Mouse (Mus musculus) frontal cortex, postnatal 14 days (tissue): ENCODE measurements around the gene Ltbr.
"Not testable (repeated sequence)": the region's sequence is repeated elsewhere in the genome, so short reads cannot be mapped to it uniquely, and the experiment has no call there.

Source experiments
- DNase-seq, 2 experiments: peaks; one replicate each; pipeline ENCODE4 v3.0.0; 2022; ENCODE audit warnings: low spot score in 2 of 2

Gene Ltbr

DNA sequence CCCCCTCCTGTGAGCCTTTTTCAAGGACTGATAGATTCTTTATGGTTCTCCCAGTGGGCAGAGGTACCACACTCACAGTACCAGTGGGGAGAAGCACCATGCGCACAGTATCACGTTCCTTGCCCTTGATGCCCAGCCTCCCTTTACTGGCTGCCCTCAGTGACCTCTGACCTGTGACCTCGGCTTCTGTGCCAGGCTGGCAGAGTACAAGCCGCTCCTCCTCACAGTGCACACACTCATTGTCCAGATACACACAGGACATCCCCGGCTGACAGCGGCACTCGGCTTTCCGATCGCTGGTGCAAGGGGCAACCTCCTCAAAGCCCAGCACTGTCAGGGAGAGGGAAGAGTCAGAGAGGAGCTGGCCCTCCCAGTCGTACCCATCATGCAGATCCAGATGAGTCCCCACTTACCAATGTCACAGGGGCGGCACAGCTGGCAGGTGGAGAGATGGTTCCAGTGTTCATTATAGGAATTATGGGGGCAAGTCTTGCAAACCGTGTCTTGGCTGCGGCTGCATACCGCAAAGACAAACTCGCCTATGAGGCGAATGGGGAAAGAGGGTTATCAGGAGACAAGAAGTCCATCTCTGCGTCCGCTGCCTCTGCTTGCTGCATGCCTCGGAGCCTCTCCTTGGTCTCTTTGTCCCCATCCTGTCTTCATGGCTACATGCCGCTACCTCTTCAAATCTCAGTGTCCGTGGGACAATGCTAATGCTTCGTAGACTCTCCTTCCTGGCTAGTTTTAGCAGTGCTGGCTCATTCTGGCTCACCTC, 917 bp downstream of the Ltbr start:
- DNase-seq = no peak

- DNase-seq = no peak
These were observed 1.5 kb downstream of the Ltbr start for GRCm38 (mm10) chr6:125312171-125312570.

- DNase-seq = no peak
These were observed 4.3 kb downstream of the Ltbr start for GRCm38 (mm10) chr6:125309406-125309805.

DNA sequence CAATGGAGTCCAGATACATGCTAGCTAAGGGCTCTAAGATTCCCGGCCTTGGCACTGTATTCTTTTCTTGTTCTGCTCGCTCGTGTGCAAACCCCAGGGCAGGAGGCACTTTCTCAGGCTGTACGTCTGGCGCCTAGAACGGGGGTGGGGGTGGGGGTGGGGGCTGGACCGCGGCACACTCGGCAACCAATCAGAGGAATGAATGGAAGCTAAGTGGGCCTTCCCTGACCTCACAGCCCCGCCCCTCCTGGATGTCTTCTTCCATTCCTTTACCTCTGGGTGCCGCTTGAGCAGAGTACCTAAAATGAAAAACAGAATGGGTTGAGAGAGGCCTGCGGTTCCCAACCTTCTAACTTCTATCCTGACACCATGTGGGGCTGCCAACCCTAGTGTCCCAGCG, 4.8 kb downstream of the Ltbr start:
- no peak for DNase-seq

- DNase-seq = no peak
These were observed 6.6 kb downstream of the Ltbr start for GRCm38 (mm10) chr6:125307091-125307490.

GRCm38 (mm10) chr6:125305465-125305864, 8.2 kb downstream of the Ltbr start:
- no peak for DNase-seq

GRCm38 (mm10) chr6:125304408-125304807, 9.3 kb downstream of the Ltbr start:
- DNase-seq = not testable (repeated sequence)

DNA sequence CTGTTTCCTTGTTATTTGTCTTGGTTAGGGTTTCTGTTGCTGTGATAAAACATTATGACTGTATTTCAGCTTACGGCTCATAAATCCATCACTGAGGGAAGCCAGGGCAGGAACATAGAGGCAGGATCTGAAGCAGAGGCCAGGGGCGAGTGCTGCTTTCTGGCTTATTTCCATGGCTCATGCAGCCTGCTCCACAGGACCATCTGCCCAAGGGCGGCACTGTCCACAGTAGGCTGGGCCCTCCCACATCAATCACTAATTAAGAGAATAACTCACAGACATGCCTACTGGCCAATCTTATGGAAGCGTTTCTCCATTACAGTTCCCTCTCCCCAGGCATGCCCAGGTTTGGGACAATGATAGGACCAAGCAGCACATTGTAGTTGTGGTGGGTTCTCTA, 10.4 kb downstream of the Ltbr start:
- no peak for DNase-seq

DNA sequence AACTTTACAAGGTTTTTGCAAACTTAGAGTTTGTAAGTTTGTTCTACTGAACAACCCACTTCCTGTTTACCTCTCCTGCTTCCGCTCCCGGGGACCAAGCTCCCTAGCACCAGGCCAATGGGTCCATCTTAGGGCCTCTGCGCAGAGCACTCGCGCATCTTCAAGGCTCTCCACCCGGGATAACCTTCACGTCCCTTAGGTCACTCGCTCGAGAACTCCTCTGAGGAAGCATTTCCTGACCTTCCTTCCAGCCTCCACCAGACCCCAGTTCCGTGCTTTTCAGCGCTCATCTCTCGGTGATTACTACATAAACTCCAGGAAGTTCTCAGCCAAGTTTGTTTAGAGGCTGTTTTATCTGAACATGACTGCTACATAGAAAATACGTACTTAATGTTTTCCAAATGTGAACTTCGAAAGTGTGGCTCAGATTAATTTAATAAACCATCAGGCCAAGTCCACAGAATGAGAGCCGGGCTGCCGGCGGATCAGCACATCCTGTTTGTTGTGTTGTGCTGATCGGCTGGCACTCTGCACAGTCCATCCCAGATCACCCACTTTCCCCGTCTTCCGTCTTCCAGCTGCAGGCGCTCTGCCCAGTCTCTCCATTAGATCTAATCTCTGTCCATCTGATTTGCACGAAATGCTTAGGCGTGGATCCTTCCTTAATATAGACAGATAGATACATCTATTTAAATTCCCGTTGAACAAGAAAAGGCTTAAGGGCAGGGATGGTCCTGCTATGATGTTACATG, 11.3 kb downstream of the Ltbr start:
- no peak for DNase-seq

- DNase-seq = no peak
These were observed 12.7 kb downstream of the Ltbr start for GRCm38 (mm10) chr6:125300982-125301381.

DNA sequence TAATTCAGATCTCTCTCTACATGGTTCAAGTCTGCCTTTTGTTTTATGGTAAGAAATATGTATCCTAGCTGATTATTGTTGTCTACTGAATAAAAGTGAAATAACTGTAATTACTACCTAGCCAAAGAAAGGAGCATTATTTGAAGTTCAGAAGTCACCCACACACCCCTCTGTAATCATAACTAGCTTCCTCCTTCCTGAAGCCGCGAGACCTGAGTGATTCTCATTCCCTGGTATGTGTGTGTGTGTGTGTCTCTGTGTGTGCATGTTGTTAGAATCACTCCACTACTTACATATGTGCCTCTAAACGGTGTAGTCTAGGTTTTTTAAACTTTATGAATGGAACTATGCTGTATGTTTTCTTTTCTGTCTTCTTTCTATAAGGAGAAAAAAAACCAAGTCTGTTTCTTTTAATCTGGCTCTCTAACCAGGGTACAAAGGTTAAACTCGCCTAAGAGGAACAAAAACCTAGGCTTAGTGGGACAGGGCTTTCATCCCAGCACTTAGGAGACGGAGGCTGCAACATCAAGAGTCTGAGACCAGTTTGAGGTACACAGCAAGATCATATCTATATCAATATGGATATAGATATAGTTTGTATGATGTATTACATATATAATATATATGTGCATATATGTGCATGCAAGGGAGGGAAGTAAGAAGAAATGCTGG, 16.4 kb downstream of the Ltbr start:
- DNase-seq = no peak

GRCm38 (mm10) chr6:125294049-125294448, 19.6 kb downstream of the Ltbr start:
- no peak for DNase-seq

- no peak for DNase-seq
These were observed 21.4 kb downstream of the Ltbr start for GRCm38 (mm10) chr6:125292256-125292655.

- DNase-seq = no peak
These were observed 22.4 kb downstream of the Ltbr start for GRCm38 (mm10) chr6:125291329-125291728.

DNA sequence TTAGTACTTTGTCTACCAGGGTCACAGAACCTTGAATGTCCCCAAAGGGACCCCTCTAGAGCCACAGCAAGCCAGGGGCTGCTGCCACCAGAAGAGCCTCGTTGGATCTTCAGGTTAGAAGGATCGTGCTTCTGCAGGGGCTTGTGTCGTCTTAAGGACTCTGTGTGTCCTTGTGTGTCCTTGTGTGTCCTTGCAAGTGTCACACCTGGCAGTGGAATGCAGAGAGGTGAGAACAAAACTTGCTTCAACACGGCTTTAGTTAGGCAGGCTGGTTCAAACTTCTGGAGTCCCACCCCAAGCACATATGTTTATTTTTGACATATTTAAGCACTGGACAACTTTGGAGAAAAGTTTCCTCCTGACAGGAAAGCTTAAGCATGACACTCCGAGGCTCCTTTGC, 25.0 kb downstream of the Ltbr start:
- DNase-seq = no peak

DNA sequence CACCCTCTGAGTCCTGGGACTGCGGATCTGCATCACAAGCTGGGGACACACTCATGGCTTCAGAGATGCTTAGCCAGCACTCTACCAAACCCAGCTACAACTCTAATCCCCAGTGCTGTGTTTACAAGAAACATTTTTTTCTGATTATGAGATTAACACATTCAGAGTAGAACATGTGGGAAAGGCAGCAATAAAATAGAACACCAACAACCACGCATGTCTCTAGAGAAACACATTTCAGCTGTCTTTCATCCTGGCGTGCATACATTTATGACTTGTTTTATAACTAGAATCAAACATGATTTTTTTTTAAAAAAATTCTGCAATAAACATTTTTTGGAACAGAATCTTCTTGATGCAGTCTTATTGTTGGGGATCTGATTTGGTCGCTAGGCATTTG, 26.7 kb downstream of the Ltbr start:
- DNase-seq = no peak

DNA sequence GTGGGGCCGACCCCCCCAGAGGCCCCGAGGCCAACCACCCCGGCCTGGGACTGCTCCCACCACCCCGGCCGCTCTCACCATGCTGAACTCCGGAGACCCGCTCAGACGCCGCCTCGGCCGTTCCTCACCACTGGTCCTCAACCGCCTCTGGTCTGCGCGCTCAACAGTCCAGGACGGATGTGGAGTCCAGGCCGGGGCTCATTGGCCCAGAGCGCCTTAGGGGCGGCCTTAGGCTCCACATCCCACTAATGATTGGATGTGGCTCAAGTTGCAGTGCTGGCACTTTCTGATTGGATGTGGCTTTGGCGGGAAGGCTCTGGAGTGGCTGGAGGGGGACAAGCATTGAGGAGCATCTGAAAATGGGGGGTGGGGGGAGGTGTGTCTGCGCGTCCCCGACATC, 27.8 kb downstream of the Ltbr start, which contains the start of gene Tuba3a:
Gene Tuba3a (minus strand): TSS at position 153 of the 400 bp plus-strand sequence.
- DNase-seq = no peak

DNA sequence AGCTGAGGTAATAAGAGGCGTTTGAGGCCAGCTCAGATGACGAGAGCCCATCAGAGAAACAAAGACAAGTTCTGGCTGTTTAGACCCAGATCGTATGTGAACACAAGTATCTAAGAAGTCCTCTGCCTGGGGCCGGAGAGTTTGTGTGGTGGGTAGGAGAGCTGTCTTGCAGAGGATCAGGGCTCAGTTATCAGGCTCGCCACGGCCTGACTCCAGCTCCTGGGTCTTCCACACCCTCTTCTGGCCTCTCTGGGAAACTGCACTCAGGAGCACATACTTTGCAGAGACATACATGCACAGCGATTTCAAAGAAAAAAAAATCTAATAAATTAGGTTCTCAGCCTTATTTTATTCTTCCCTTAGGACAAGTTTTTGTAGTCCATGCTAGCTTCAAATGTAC, 28.9 kb downstream of the Ltbr start:
- no peak for DNase-seq

DNA sequence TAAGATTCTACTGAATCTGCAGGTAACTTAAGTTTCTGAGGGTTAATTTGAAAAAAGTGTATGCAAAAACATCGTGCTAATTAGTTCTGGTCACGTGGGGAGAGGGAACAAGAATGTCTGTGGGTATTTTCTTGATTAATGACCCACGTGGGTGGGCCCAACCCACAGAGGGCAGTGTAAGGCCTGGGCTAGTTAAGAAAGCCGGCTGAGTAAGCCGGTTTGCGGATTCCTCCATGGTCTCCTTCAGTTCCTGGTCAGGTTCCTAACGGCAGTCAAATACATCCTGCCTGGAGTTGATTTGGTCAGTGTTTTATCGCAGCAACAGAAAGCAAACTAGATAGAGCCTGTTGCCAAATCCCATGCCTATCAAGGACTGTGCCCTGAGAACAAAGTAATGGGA, 29.4 kb downstream of the Ltbr start:
- no peak for DNase-seq

- not testable (repeated sequence) for DNase-seq
These were observed 31.0 kb downstream of the Ltbr start for GRCm38 (mm10) chr6:125282721-125283120.

GRCm38 (mm10) chr6:125279729-125280128, 34.0 kb downstream of the Ltbr start:
- DNase-seq = no peak

DNA sequence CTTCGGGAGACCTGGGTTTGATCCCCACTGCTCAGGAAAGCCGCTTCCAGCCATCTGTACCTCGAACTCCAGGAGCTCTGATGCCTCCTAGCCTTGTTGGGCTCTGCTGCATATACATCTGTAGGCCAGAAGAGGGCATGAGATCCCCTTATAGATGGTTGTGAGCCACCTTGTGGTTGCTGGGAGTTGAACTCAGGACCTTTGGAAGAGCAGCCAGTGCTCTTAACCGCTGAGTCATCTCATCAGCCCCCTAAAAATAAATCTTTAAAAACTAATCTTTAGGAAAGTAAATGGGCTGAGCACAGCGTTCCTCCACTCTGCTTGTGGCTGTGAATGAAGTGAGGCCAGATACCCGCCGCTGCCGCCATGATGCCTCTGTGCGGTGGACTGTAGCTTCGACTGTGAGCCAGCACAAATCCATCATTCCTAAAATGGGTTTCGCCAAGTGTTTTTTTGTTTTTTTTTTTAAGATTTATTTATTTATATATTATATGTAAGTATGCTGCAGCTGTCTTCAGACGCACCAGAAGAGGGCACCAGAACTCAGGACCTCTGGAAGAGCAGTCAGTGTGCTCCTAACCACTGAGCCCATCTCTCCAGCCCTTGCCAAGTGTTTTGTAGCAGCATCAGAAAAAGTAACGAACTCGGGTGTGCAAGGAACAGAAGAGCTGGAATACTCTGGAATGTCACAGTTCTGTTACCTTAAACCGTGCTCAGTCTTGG, 38.7 kb downstream of the Ltbr start:
- no peak for DNase-seq
